Mouse (Mus musculus) testis, adult 2 months (tissue): ENCODE measurements around the gene Tmem220. TPM values are rescaled to one million over a fixed set of nuclear protein-coding genes. Genes with fewer than 3 reads are reported as not detected.

Source experiments
- H3K27ac ChIP-seq: fragments of 200-500 bp; 2 replicates; pipeline ENCODE4 v1.5.1; 2012; ENCODE audit warnings: low read depth, low read length; ENCODE audit not compliant: control insufficient read depth, insufficient read depth
- H3K27me3 ChIP-seq: fragments of 200-500 bp; 2 replicates; pipeline ENCODE4 v1.6.1; 2012; ENCODE audit warnings: mild to moderate bottlenecking, low read length, moderate library complexity; ENCODE audit not compliant: control insufficient read depth, insufficient read depth
- H3K36me3 ChIP-seq: fragments of 200-500 bp; 2 replicates; pipeline ENCODE4 v1.6.1; 2012; ENCODE audit warnings: mild to moderate bottlenecking, low read length; ENCODE audit not compliant: control insufficient read depth, insufficient read depth
- H3K4me1 ChIP-seq: fragments of 200-500 bp; 2 replicates; pipeline ENCODE4 v1.6.1; 2012; ENCODE audit warnings: low read length; ENCODE audit not compliant: control insufficient read depth, insufficient read depth
- H3K4me3 ChIP-seq: fragments of 200-500 bp; 2 replicates; pipeline ENCODE4 v1.5.1; 2012; ENCODE audit warnings: low read depth, mild to moderate bottlenecking, low read length, moderate library complexity, mixed read lengths; ENCODE audit not compliant: control insufficient read depth
- CTCF ChIP-seq: fragments of 200-500 bp; IDR thresholded peaks from 2 replicates; pipeline ENCODE4 v1.5.1; 2012; ENCODE audit warnings: low read depth, mild to moderate bottlenecking, inconsistent platforms, low read length, moderate library complexity; ENCODE audit not compliant: control insufficient read depth, insufficient read depth, insufficient replicate concordance
- POLR2A ChIP-seq: fragments of 200-500 bp; IDR thresholded peaks from 2 replicates; pipeline ENCODE4 v1.6.1; 2012; ENCODE audit warnings: low read depth, mild to moderate bottlenecking, inconsistent platforms, low read length, moderate library complexity; ENCODE audit not compliant: control insufficient read depth
- polyA plus RNA-seq: library from polyadenylated mRNA; depleted of rRNA; stranded (reverse); fragments of >200 nt; gene quantifications from 2 replicates; pipeline ENCODE4 v1.2.3, GENCODE M21; 2012; rRNA removed

Tmem220 gene
- polyA plus RNA-seq: 0.19 and 0.22 TPM in 2 replicates

DNA sequence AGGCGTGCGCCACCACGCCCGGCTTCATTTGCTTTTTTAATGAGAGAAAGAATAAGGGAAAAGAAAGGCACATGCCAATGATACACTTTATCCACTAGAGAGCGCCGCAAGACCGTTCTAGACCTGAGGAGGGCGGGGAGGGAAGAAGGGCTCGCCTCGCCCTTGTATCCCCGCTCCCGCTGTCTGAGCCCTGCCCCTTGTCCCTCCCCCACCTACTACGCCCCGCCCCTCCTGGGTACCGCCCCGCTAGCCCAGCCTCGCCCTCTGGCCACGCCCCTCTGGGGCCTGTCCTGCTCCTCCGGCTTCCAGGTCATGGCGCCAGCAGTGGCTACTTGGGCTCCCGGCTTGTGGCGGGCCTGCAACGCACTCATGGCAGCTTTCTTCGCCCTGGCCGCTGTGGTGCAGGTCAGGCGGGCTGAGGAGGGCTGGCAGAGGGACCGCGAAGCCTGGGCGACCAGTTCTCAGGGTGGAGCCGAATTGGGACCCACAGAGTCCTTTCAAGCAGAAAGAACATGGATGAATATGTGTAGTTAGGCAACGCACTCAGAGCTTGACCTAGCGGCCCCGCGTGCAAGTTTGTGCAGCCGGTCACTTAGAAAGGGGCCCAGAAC is at the start of gene Tmem220:
Gene Tmem220, plus strand, starts transcription at position 288 of the 611 bp plus-strand sequence.
- Histone ChIP-seq H3K27me3 (no peaks in the 10 kb centered on the region), H3K27ac (no peak within 1 kb of the TSS), H3K4me1 (peaks cover 2% of the 10 kb centered on the region), H3K36me3 (no peaks in the 10 kb centered on the region), H3K4me3 (peak within 1 kb of the TSS; percentile 80)
- peak; percentile 62; the same call in 1 of the 2 replicates for TF ChIP-seq CTCF
- TF ChIP-seq POLR2A: peak; percentile 67

DNA sequence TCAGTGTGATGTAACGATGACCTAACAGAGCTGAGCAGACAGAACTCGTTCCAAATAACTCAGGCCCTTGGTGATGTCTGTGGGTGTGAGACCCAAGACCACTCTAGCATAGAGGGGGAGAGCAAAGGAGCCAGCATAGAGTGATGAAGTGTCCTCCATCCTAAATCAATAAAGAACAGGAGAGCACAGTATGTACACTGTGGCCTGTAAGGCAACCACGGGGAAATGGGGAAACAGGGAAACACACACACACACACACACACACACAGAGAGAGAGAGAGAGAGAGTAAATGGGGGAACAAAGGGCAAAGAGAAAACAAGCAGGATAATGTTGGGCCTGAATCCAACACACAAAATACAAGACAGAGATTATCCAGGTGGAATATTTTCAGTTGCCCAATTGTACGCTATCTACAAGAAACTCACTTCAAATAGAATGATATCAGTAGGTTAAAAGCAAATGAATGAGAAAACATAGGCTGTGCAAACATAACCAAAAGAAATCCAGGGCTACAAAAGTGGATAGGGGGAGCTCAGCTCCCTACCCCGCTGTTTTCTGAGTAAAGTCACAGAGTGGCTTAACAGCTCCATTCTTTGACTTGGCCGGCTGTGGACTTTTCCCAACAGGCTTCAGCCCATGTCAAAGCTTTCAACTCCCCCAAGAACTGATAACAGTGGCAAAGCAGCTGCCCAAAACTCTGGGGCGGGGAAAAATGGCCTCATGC is 49.2 kb upstream of the Tmem220 start:
- TF ChIP-seq POLR2A (no peak), CTCF (no peak)
- H3K36me3 ChIP-seq: no peaks in the 10 kb centered on the region
- no peaks in the 10 kb centered on the region for H3K4me1 ChIP-seq
- H3K27ac ChIP-seq: no peak overlapping the region
- H3K4me3 ChIP-seq: no peak overlapping the region
- H3K27me3 ChIP-seq: no peaks in the 10 kb centered on the region

DNA sequence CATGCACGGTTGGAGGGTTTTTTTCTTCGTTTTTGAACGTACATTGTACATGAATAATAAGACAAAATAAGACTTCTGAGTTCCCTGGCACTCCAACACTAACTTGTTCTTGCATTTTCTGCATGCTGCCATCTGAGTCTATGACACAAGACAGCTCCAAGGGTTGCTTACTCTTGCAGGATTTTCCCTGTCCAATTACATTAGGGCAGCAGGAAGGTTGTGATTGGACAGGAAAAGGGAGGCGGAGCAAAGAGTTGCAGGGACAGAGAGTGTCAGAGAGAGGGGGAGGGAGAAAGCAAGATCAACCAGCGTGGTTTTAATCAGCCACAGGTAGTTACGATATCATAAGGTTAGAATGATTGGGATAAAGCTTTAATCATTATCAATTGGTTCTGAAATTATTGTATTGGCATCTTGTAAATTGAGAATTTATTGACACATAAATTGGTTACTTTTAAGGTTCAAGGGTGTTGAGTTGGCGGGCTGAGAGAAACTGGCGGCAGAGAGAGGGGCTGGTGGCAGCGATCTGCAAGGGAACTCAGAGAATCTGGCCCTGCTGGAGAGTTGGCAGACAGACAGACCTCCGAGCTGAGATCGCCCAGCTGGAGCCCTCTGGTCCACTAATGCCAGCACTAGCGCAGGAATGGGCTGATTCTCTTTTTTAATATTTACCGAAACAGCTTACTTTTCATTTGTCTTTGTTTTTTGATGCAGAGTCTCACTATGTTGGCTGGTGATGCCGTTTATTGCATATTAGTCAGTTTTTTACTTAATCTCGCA is 43.4 kb upstream of the Tmem220 start:
- Histone ChIP-seq H3K36me3 (no peaks in the 10 kb centered on the region), H3K27me3 (no peaks in the 10 kb centered on the region), H3K4me3 (no peak overlapping the region), H3K27ac (no peak overlapping the region), H3K4me1 (no peaks in the 10 kb centered on the region)
- TF ChIP-seq POLR2A: no peak
- TF ChIP-seq CTCF: no peak

DNA sequence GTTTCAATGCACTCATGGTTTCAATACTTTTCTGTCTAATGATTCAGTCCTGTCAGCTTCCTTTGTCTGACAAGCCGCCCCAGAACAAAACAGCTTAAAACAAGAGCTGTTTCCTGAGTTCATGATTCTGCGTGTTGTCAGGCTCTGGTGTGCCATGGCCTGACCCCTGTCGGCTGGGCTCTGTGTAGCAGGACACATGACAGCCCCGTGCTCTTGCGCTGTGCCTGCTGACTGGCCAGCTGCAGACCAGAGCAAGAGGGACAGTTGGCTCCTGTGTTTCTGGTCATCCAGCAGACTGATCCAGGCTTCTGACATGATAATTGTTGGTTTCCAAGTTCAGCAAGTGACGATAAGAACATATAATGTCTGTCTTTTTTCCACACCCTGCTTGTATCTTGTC is 42.2 kb upstream of the Tmem220 start:
- Histone ChIP-seq H3K36me3 (no peaks in the 10 kb centered on the region), H3K4me1 (no peaks in the 10 kb centered on the region), H3K27me3 (no peaks in the 10 kb centered on the region), H3K4me3 (no peak overlapping the region), H3K27ac (no peak overlapping the region)
- TF ChIP-seq POLR2A: no peak
- TF ChIP-seq CTCF: peak; percentile 37; the same call in 1 of the 2 replicates

DNA sequence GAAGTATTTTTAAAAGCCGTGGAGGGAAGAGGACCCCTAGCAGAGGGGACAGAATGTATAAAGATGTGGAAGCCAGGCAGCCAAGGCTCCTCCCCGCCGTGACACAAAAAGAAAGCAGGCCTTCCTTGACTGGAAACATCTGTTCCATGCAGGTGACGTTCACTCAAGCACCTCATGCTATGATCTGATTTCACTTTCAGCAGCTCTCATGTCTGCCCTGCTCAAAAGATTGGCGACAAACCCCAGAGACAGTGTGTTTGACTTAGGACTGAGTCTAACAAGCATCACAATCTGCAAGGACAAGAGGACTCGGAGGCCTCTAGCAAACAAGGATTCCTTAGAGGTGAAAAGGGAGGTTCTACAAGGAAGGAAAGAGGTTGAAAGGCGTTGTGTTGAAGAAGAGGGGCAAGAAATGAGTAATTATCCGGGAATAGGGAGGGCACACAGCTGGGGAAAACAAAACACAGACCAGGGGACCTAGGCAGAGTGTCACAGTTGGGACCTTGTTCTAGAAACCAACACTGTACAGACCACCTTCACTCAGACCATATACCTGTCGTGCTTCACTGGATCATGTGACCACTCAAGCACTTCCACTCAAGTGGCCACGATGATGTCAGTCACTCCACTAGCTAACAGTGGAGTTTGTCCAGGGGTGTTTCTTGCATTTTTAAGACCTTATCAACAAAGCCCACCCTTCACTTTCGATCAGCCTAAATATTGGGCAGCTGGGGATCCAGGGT is 41.4 kb upstream of the Tmem220 start:
- H3K4me1 ChIP-seq: no peaks in the 10 kb centered on the region
- no peak overlapping the region for H3K4me3 ChIP-seq
- H3K27ac ChIP-seq: no peak overlapping the region
- TF ChIP-seq CTCF: no peak
- no peak for TF ChIP-seq POLR2A
- H3K36me3 ChIP-seq: no peaks in the 10 kb centered on the region
- no peaks in the 10 kb centered on the region for H3K27me3 ChIP-seq

DNA sequence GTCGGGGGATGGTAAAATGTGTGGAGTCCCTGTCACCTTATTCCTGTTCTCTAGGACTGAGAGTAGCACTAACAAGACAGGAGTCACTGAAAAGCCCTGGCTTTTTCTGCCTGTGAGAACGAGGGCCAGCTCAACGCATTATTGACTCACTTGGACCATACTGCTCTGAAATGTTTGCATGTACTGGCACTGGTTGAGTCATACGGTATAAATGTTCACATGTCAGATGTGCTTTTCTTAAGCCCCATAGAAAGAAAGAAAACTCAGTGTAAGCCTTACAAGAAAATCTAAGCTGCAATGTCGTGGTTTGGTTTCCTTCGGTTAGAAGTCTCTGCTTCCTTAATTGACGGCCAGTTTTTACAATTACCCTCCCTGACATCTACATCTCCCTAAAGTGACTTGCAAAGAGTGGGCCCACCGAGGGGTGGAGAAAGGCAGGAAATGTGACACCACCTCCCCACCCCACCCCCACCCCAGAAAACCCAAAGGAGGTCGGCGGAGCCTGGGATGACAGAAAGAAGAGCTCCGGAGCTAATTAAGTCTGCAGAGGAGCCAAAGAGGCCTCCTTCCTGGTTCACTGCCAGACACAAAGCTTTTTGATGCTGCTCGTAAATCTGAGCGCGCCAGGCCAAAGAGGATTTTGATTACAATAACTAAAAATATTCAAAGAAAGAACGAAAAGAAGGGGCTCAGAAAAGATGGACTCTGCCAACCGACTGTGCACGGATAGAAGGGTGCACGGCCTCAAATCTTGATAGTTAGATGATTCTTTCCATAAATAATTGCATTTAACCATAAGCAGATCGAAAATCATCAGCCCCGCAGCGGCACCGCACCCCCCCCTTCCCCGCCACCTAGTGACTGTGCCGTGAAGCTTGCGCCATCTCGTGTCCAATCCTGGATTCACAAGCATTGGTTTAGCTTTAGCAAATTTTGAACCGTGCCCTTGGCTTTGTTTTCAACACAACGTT is 40.5 kb upstream of the Tmem220 start:
- no peaks in the 10 kb centered on the region for H3K27me3 ChIP-seq
- no peaks in the 10 kb centered on the region for H3K4me1 ChIP-seq
- H3K36me3 ChIP-seq: no peaks in the 10 kb centered on the region
- no peak overlapping the region for H3K4me3 ChIP-seq
- no peak overlapping the region for H3K27ac ChIP-seq
- no peak for TF ChIP-seq POLR2A
- peak; percentile 59; the same call in 1 of the 2 replicates for TF ChIP-seq CTCF
